Mouse (Mus musculus): ENCODE results near the gene Fgf13. TPM values are rescaled to one million over a fixed set of nuclear protein-coding genes. Genes with fewer than 3 reads are reported as not detected.

Gene Fgf13
- total and polyA plus RNA-seq, 3 experiments = not detected

DNA sequence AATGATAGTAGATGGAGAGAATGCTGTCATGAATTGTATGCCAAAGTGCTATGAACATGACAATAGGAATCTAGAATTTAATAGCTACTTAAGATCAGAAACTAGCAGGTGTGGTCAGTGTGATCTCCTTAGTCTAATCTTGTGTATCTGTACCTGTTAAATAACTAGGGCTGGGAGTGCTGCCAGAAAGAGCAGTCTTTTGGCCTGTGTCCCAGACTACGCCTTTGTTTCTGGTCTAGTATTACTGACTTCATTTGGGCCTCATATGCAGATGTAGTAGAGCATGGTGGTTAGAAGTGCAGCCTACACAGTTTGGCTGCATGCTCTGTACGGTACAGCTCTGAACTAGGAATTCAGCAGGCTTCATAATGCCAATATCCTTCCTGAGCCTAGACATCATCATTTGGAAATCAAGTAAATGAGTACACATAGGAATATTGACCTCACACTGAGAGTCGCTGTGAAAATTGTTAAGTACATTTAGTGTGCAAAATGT is 276.9 kb downstream of the Fgf13 start:
- no peak overlapping the region for H3K4me3 ChIP-seq (replicated peaks in 1 of 3; ENCODE audit: low read depth in 2 of 3, low read length in 2 of 3, poor library complexity in 1 of 3)
- H3K4me2 ChIP-seq (ENCODE audit: insufficient read depth, low read depth, poor library complexity, severe bottlenecking) = no peak overlapping the region
- no peaks in the 10 kb centered on the region for H3K36me3 ChIP-seq (replicated peaks in 1 of 2; ENCODE audit: control insufficient read depth in 1 of 2, insufficient read depth in 1 of 2, low read length in 1 of 2)
- H3K27ac ChIP-seq (ENCODE audit: insufficient read depth, low read depth) = no peak overlapping the region
- H3K9me3 ChIP-seq (replicated peaks; ENCODE audit: low read length) = no peaks in the 10 kb centered on the region
- TF ChIP-seq HCFC1 (IDR thresholded peaks at IDR 0.05; ENCODE audit: low read depth, low read length) = no peak
- TF ChIP-seq JUND (conservative IDR thresholded peaks at IDR 0.05; ENCODE audit: low read depth, low read length) = no peak
- TF ChIP-seq MXI1 (IDR thresholded peaks at IDR 0.05; ENCODE audit: low read depth, low read length) = no peak
- no peak for TF ChIP-seq EP300 (IDR thresholded peaks at IDR 0.05; ENCODE audit: low read length)
- TF ChIP-seq POLR2A (IDR thresholded peaks at IDR 0.05; ENCODE audit: low read depth, low read length) = no peak
- TF ChIP-seq SMC3 (IDR thresholded peaks at IDR 0.05; ENCODE audit: low read depth, low read length) = no peak
- TF ChIP-seq MAZ (IDR thresholded peaks at IDR 0.05; ENCODE audit: low read depth, low read length) = no peak
- TF ChIP-seq USF1 (IDR thresholded peaks at IDR 0.05; ENCODE audit: low read depth, low read length) = no peak
- no peak for TF ChIP-seq RCOR1 (conservative IDR thresholded peaks at IDR 0.05; ENCODE audit: low read depth, low read length)
- no peak for TF ChIP-seq USF2 (conservative IDR thresholded peaks at IDR 0.05; ENCODE audit: low read depth, low read length)
- TF ChIP-seq UBTF (IDR thresholded peaks at IDR 0.05; ENCODE audit: low read depth, low read length) = no peak
- TF ChIP-seq E2F4 (IDR thresholded peaks at IDR 0.05; ENCODE audit: insufficient replicate concordance, low read depth, low read length) = no peak
- no peak for TF ChIP-seq ZKSCAN1 (IDR thresholded peaks at IDR 0.05; ENCODE audit: borderline replicate concordance, low read depth, low read length)
- no peak for TF ChIP-seq ELF1 (IDR thresholded peaks at IDR 0.05; ENCODE audit: low read depth, low read length)
- no peak for TF ChIP-seq NELFE (IDR thresholded peaks at IDR 0.05; ENCODE audit: low read depth, low read length)
- TF ChIP-seq MEF2A (IDR thresholded peaks at IDR 0.05; ENCODE audit: borderline replicate concordance, low read depth, low read length) = no peak
- no peak for TF ChIP-seq TBP (conservative IDR thresholded peaks at IDR 0.05; ENCODE audit: low read depth, low read length)
- TF ChIP-seq GABPA (IDR thresholded peaks at IDR 0.05; ENCODE audit: insufficient replicate concordance, low read depth, low read length) = no peak
- no peak for TF ChIP-seq CHD1 (IDR thresholded peaks at IDR 0.05; ENCODE audit: low read depth, low read length)
- no peak for TF ChIP-seq ZMIZ1 (IDR thresholded peaks at IDR 0.05; ENCODE audit: low read depth, low read length)
- dilution Hi-C loops (cut with MboI; ENCODE audit: extremely low pct_ligation_motif_present, extremely low pct_unique_long_range_greater_than_20kb, low sequenced_read_pairs) = no loop called here
- no peak for DNase-seq (ENCODE audit: extremely low read depth)
- no peaks in the 10 kb centered on the region for H3K79me2 ChIP-seq (replicated peaks; ENCODE audit: control insufficient read depth, extremely low read depth, insufficient read depth, poor library complexity, severe bottlenecking)
- no peaks in the 10 kb centered on the region for H3K4me1 ChIP-seq (ENCODE audit: control insufficient read depth in 1 of 2, insufficient read depth in 2 of 2)
- no peaks in the 10 kb centered on the region for H3K27me3 ChIP-seq (replicated peaks)
- H3K9ac ChIP-seq (ENCODE audit: insufficient read depth, low read depth) = no peak overlapping the region
- in situ Hi-C loops (cut with MboI; ENCODE audit: low pct_ligation_motif_present, low pct_unique_long_range_greater_than_20kb, low sequenced_read_pairs) = no loop called here

DNA sequence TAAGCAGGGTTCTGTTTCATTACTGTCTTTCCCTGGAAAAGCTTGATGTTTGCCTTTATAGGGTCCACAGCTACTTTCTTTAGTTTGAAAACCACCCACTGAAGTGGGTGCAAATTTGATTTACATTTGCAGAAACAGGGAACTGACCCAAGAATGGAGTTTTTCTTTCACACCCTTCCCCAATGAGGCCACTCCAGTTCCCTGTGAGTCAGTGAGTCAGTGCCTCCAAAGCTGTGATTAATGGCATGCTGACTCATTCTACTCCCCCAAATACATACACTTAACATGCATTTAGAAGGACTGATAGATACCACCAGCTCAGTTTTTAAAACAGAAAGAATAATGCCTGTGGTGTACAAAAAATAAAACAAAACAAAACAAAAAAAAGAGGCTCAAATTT is 316.3 kb downstream of the Fgf13 start:
- DNase-seq (ENCODE audit: extremely low read depth) = no peak
- H3K4me3 ChIP-seq (replicated peaks in 1 of 3; ENCODE audit: low read depth in 2 of 3, low read length in 2 of 3, poor library complexity in 1 of 3) = no peak overlapping the region
- TF ChIP-seq PAX5 (IDR thresholded peaks at IDR 0.05; ENCODE audit: low read length) (no peak), SIN3A (IDR thresholded peaks at IDR 0.05; ENCODE audit: low read length) (no peak)
- H3K27me3 ChIP-seq (replicated peaks) = no peaks in the 10 kb centered on the region
- H3K79me2 ChIP-seq (replicated peaks; ENCODE audit: control insufficient read depth, extremely low read depth, insufficient read depth, poor library complexity, severe bottlenecking) = no peaks in the 10 kb centered on the region
- in situ Hi-C loops (cut with MboI; ENCODE audit: low pct_ligation_motif_present, low pct_unique_long_range_greater_than_20kb, low sequenced_read_pairs) = no loop called here
- dilution Hi-C loops (cut with MboI; ENCODE audit: extremely low pct_ligation_motif_present, extremely low pct_unique_long_range_greater_than_20kb, low sequenced_read_pairs) = no loop called here
- no peaks in the 10 kb centered on the region for H3K36me3 ChIP-seq (replicated peaks in 1 of 2; ENCODE audit: control insufficient read depth in 1 of 2, insufficient read depth in 1 of 2, low read length in 1 of 2)
- H3K4me1 ChIP-seq (ENCODE audit: control insufficient read depth in 1 of 2, insufficient read depth in 2 of 2) = no peaks in the 10 kb centered on the region
- H3K4me2 ChIP-seq (ENCODE audit: insufficient read depth, low read depth, poor library complexity, severe bottlenecking) = no peak overlapping the region
- no peak overlapping the region for H3K27ac ChIP-seq (ENCODE audit: insufficient read depth, low read depth)
- H3K9me3 ChIP-seq (replicated peaks; ENCODE audit: low read length) = no peaks in the 10 kb centered on the region
- no peak overlapping the region for H3K9ac ChIP-seq (ENCODE audit: insufficient read depth, low read depth)
